In genomic region chr7:37624759-37625340, GRCm38 (mm10) we compare ENCODE assay signal across 8 mouse cellular contexts.
DNase-seq lines count a peak whose midpoint lies in the region; ATAC-seq and TF ChIP-seq lines count a peak whose summit lies in the region.

No protein-coding gene starts in this region.

- peak; percentile 34; the same call in 1 of the 2 replicates for TF ChIP-seq CTCF in hindbrain, postnatal 0 days (IDR thresholded peaks at IDR 0.05; ENCODE audit: low read depth)

- DNase-seq in heart, adult 11 months, result peak; percentile 87
- no peak for DNase-seq in heart, adult 8-10 months (ENCODE audit: low spot score)
- peak; percentile 76 for DNase-seq in Muller cell, postnatal 12 days (ENCODE audit: inconsistent ontology term)
- DNase-seq in embryonic facial prominence, embryonic 11.5 days (ENCODE audit: low spot score), result peak; percentile 48
- DNase-seq in hindbrain, postnatal 0 days (ENCODE audit: low spot score), result peak; percentile 68
- no peak for DNase-seq in thymus, postnatal 25 days
- no peak for DNase-seq in testis, postnatal 14 days (ENCODE audit: low spot score)

- no peaks in the 10 kb centered on the region for H3K9me3 ChIP-seq in embryonic facial prominence, embryonic 11.5 days (replicated peaks; ENCODE audit: control insufficient read depth, low read length)
- H3K9me3 ChIP-seq in hindbrain, postnatal 0 days (ENCODE audit: low read length), result no peaks in the 10 kb centered on the region
- no peaks in the 10 kb centered on the region for H3K9me3 ChIP-seq in neural tube, embryonic 13.5 days

- H3K4me3 ChIP-seq in embryonic facial prominence, embryonic 11.5 days (ENCODE audit: low read depth, low read length), result peak overlapping the region; percentile 38
- peak overlapping the region; percentile 47 for H3K4me3 ChIP-seq in hindbrain, postnatal 0 days (ENCODE audit: low read length)
- H3K4me3 ChIP-seq in neural tube, embryonic 13.5 days, result peak overlapping the region; percentile 48

- peaks cover 5% of the 10 kb centered on the region; the same call in 1 of the 2 replicates for H3K27me3 ChIP-seq in embryonic facial prominence, embryonic 11.5 days (ENCODE audit: control insufficient read depth, insufficient read depth, low read length)
- no peaks in the 10 kb centered on the region for H3K27me3 ChIP-seq in hindbrain, postnatal 0 days (ENCODE audit: insufficient read depth, low read length)
- no peaks in the 10 kb centered on the region for H3K27me3 ChIP-seq in neural tube, embryonic 13.5 days

- peak overlapping the region; percentile 89 for H3K4me2 ChIP-seq in embryonic facial prominence, embryonic 11.5 days (ENCODE audit: low read depth, low read length)
- H3K4me2 ChIP-seq in hindbrain, postnatal 0 days (ENCODE audit: low read depth, low read length), result peak overlapping the region; percentile 69
- peak overlapping the region; percentile 72 for H3K4me2 ChIP-seq in neural tube, embryonic 13.5 days

- no peak overlapping the region for H3K27ac ChIP-seq in embryonic facial prominence, embryonic 11.5 days (replicated peaks; ENCODE audit: low read depth, low read length)
- peak overlapping the region; percentile 87 for H3K27ac ChIP-seq in hindbrain, postnatal 0 days
- H3K27ac ChIP-seq in neural tube, embryonic 13.5 days (replicated peaks), result peak overlapping the region; percentile 95

- no peaks in the 10 kb centered on the region for H3K36me3 ChIP-seq in embryonic facial prominence, embryonic 11.5 days (replicated peaks; ENCODE audit: control insufficient read depth, insufficient read depth, low read depth, low read length)
- no peaks in the 10 kb centered on the region for H3K36me3 ChIP-seq in hindbrain, postnatal 0 days (ENCODE audit: insufficient read depth, low read length)
- H3K36me3 ChIP-seq in neural tube, embryonic 13.5 days, result no peaks in the 10 kb centered on the region

- 5% methylated on average over 20 of the region's 20 CpGs for WGBS in embryonic facial prominence, embryonic 11.5 days
- WGBS in hindbrain, postnatal 0 days, result 8% methylated on average over 20 of the region's 20 CpGs
- WGBS in neural tube, embryonic 13.5 days, result 1% methylated on average over 20 of the region's 20 CpGs

- ATAC-seq in embryonic facial prominence, embryonic 11.5 days (replicated peaks; ENCODE audit: insufficient number of reproducible peaks, low FRiP score, low TSS enrichment, low read depth), result peak; percentile 47; the same call in 1 of the 2 replicates
- ATAC-seq in hindbrain, postnatal 0 days, result peak; percentile 72
- ATAC-seq in neural tube, embryonic 13.5 days (ENCODE audit: low read depth), result peak; percentile 56

- peak overlapping the region; percentile 54 for H3K9ac ChIP-seq in embryonic facial prominence, embryonic 11.5 days (replicated peaks; ENCODE audit: low read length)
- peak overlapping the region; percentile 63 for H3K9ac ChIP-seq in hindbrain, postnatal 0 days (replicated peaks; ENCODE audit: low read length)
- peak overlapping the region; percentile 76 for H3K9ac ChIP-seq in neural tube, embryonic 13.5 days

- no peaks in the 10 kb centered on the region for H3K4me1 ChIP-seq in embryonic facial prominence, embryonic 11.5 days (ENCODE audit: control insufficient read depth, insufficient read depth, low read length)
- peaks cover 12% of the 10 kb centered on the region; the same call in 1 of the 2 replicates for H3K4me1 ChIP-seq in hindbrain, postnatal 0 days (ENCODE audit: insufficient read depth, low read length)
- H3K4me1 ChIP-seq in neural tube, embryonic 13.5 days (replicated peaks), result peaks cover 57% of the 10 kb centered on the region

Comparison
In these comparisons a context has a peak if more than half of its experiments do, and no peak if none do; other contexts are left out.
1. DNase-seq: peak in heart, adult 11 months (single experiment), Muller cell, postnatal 12 days (single experiment), embryonic facial prominence, embryonic 11.5 days (single experiment) and hindbrain, postnatal 0 days (single experiment); none in heart, adult 8-10 months (single experiment), thymus, postnatal 25 days (single experiment) and testis, postnatal 14 days (single experiment).
2. Peak in every context shown above with its lines, with median percentiles within 50 percentile points of each other: ATAC-seq, H3K4me2 ChIP-seq, H3K4me3 ChIP-seq and H3K9ac ChIP-seq.